Mouse (Mus musculus) liver, embryonic 14.5 days (tissue): ENCODE results near the gene Znrf1.

ENCODE experiments used
- CTCF ChIP-seq: IDR thresholded peaks from 2 replicates; pipeline ENCODE4 v1.5.1; 2016; ENCODE audit warnings: antibody characterized with exemption, low read depth, control low read depth
- EP300 ChIP-seq: IDR thresholded peaks from 2 replicates; pipeline ENCODE4 v1.6.1; 2016; ENCODE audit warnings: antibody characterized with exemption, low read depth

DNA sequence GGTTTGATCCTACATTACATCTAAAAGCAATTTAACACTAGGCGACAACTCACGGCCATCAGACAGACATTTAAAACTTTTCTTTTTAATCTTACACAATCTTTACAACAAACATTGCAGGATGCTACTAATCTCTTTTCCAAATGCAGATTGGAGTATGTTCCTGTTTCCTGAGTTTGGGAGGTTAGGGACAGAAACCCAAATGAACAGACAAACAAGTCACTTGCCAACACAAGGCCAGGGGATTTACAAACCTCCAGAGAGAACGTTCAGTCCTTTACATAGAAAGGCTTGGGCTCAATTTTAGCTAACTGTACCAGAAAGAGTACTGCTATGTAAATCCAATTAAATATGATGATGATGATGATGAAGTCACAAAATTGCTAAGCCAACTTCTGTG lies 42.7 kb upstream of the Znrf1 start:
- TF ChIP-seq CTCF (no peak), EP300 (no peak)
